Mouse (Mus musculus): ENCODE results near the gene Wipi2. TPM values are rescaled to one million over a fixed set of nuclear protein-coding genes. Genes with fewer than 3 reads are reported as not detected.

Wipi2 gene
- total and polyA plus RNA-seq, 3 experiments, result 10.9 to 42.8 (median 42.7) TPM

DNA sequence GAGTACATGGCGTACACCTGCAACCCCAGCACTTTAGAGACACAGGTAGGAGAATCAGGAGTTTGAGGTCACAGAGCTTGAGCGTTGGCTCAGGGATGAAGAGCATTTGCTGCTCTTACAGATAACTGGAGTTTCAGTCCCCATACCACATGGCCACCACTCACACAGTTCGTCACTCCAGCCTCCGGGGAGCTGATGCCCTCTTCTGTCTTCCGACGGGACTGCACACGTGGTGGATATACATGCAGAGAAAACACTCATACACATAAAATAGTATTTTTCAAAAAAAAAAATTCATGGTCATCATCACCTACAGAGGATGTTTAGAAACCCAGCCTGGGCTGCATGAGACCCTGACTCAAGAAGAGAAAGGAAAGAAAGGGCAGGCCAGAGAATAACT, 4.4 kb upstream of the Wipi2 start:
- no peak for ATAC-seq (ENCODE audit: extremely low read depth, insufficient number of reproducible peaks, low FRiP score, poor library complexity, severe bottlenecking)
- no peaks in the 10 kb centered on the region for H3K9me3 ChIP-seq (replicated peaks)
- no peaks in the 10 kb centered on the region for H3K36me3 ChIP-seq (replicated peaks)
- TF ChIP-seq GATA1 (IDR thresholded peaks at IDR 0.05; ENCODE audit: borderline replicate concordance, low read length) (no peak), GATA2 (IDR thresholded peaks at IDR 0.05; ENCODE audit: borderline replicate concordance, low read depth, low read length) (no peak), POLR2AphosphoS5 (IDR thresholded peaks at IDR 0.05; ENCODE audit: insufficient replicate concordance, low read depth, low read length) (no peak), CTCF (IDR thresholded peaks at IDR 0.05; ENCODE audit: low read depth, low read length) (no peak), TAL1 (conservative IDR thresholded peaks at IDR 0.05; ENCODE audit: low read depth, low read length) (no peak)
- no peak for DNase-seq (ENCODE audit: low spot score)
- peaks cover 49% of the 10 kb centered on the region for H3K27me3 ChIP-seq (ENCODE audit: insufficient read depth, low read length)
- peaks cover 10% of the 10 kb centered on the region; the same call in 1 of the 2 replicates for H3K4me1 ChIP-seq (ENCODE audit: insufficient read depth, low read depth, low read length)
- H3K4me3 ChIP-seq (ENCODE audit: low read depth, low read length), result no peak overlapping the region

DNA sequence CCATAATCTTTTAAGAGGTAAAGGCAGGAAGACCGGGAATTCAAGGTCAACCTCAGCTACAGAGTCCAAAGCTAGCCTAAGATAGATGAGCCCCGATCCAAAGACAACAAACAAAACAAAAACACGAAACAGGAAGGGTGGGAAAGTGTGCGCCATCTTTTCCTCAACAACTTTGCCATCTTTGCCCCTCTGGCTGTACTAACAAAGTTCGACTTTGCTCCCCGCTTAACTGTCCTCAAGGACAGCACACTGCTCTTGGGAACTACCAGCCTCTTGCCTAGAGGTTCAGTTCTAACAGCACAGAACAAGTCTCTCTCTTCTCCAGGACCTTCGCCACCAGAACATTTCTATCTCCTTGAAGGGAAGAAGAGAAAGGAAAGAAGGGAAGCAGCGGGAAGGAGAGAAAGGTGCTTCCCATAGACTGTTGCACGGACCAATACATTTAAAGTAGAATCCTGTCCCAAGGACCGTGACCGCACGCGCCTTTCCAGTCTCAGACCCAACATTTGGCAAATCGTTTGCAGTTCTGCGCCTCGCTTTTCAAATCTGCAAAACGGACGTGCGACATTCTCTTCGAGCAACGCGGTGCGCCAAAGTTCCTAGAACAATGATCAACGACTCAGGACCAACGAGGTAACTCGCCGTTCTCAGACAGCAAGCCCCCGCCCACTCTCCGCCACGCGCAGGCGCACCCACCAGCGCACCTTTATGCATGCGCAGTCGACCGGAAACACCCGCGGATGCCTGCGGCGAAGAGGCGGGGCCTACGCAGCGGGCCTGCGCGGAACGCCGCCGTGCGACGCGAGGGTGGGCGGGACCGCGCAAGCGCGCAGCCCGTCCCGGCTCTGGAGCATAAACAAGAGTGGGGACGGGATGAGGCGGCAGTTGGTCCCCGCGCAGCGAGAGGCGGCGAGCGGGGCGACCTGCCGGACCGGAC, 1.5 kb downstream of the Wipi2 start:
- ATAC-seq (ENCODE audit: extremely low read depth, insufficient number of reproducible peaks, low FRiP score, poor library complexity, severe bottlenecking), result peak; percentile 87
- TF ChIP-seq GATA2 (IDR thresholded peaks at IDR 0.05; ENCODE audit: borderline replicate concordance, low read depth, low read length) (no peak), TAL1 (conservative IDR thresholded peaks at IDR 0.05; ENCODE audit: low read depth, low read length) (no peak), GATA1 (IDR thresholded peaks at IDR 0.05; ENCODE audit: borderline replicate concordance, low read length) (no peak), CTCF (IDR thresholded peaks at IDR 0.05; ENCODE audit: low read depth, low read length) (no peak), POLR2AphosphoS5 (IDR thresholded peaks at IDR 0.05; ENCODE audit: insufficient replicate concordance, low read depth, low read length) (peak; percentile 72)
- Histone ChIP-seq H3K9me3 (replicated peaks) (no peaks in the 10 kb centered on the region), H3K27me3 (ENCODE audit: insufficient read depth, low read length) (peaks cover 11% of the 10 kb centered on the region), H3K36me3 (replicated peaks) (peaks cover 35% of the 10 kb centered on the region), H3K4me1 (ENCODE audit: insufficient read depth, low read depth, low read length) (peaks cover 33% of the 10 kb centered on the region), H3K4me3 (ENCODE audit: low read depth, low read length) (peak overlapping the region; percentile 99)
- DNase-seq (ENCODE audit: low spot score), result peak; percentile 91

DNA sequence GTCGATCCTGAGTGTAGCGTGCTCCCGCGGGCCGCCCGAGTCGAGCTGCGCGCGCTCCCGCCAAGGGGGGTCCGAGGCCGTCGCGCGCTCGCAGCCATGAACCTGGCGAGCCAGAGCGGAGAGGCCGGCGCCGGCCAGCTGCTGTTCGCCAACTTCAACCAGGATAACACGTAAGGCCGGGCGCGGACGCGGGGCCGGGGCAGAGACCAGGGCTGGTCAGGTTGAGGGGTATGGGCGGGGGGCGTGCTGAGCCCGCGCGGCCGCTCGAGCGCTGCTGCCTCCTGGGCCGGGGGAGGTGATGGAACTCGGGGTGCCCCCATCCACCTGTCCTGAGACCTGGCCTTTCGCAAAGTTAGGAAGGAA, 2.1 kb downstream of the Wipi2 start:
- H3K9me3 ChIP-seq (replicated peaks), result no peaks in the 10 kb centered on the region
- peaks cover 33% of the 10 kb centered on the region for H3K4me1 ChIP-seq (ENCODE audit: insufficient read depth, low read depth, low read length)
- ATAC-seq (ENCODE audit: extremely low read depth, insufficient number of reproducible peaks, low FRiP score, poor library complexity, severe bottlenecking), result no peak
- peaks cover 9% of the 10 kb centered on the region for H3K27me3 ChIP-seq (ENCODE audit: insufficient read depth, low read length)
- TF ChIP-seq GATA2 (IDR thresholded peaks at IDR 0.05; ENCODE audit: borderline replicate concordance, low read depth, low read length) (no peak), CTCF (IDR thresholded peaks at IDR 0.05; ENCODE audit: low read depth, low read length) (no peak), GATA1 (IDR thresholded peaks at IDR 0.05; ENCODE audit: borderline replicate concordance, low read length) (no peak), POLR2AphosphoS5 (IDR thresholded peaks at IDR 0.05; ENCODE audit: insufficient replicate concordance, low read depth, low read length) (no peak), TAL1 (conservative IDR thresholded peaks at IDR 0.05; ENCODE audit: low read depth, low read length) (no peak)
- peaks cover 41% of the 10 kb centered on the region for H3K36me3 ChIP-seq (replicated peaks)
- H3K4me3 ChIP-seq (ENCODE audit: low read depth, low read length), result peak overlapping the region; percentile 99
- DNase-seq (ENCODE audit: low spot score), result no peak

DNA sequence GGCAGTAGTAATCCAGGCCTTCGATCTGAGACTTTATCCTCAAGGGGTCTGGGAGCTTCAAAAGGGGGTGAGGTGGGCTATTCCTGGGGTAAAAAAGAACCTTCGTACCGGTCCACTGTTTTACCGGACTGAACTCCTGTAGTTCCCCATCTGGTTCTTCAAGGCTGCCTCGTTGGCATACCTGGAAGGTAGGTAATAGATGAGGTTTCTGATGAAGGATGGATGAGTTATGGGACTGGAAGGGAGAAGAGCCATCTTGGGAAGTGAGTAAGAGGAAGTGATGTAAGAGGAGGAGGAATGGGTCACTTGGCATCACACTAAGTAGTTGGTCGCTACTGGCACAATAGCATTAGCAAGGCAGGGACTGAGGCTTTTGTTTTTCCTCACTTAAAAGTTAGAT, 2.7 kb downstream of the Wipi2 start:
- ATAC-seq (ENCODE audit: extremely low read depth, insufficient number of reproducible peaks, low FRiP score, poor library complexity, severe bottlenecking) (0 out of 2 replicates have a peak, but pooled peaks have one; percentile 46), DNase-seq (ENCODE audit: low spot score) (peak; percentile 60)
- peaks cover 33% of the 10 kb centered on the region for H3K4me1 ChIP-seq (ENCODE audit: insufficient read depth, low read depth, low read length)
- peak overlapping the region; percentile 99 for H3K4me3 ChIP-seq (ENCODE audit: low read depth, low read length)
- peaks cover 9% of the 10 kb centered on the region for H3K27me3 ChIP-seq (ENCODE audit: insufficient read depth, low read length)
- no peak for TF ChIP-seq GATA2 (IDR thresholded peaks at IDR 0.05; ENCODE audit: borderline replicate concordance, low read depth, low read length)
- TF ChIP-seq TAL1 (conservative IDR thresholded peaks at IDR 0.05; ENCODE audit: low read depth, low read length), result no peak
- TF ChIP-seq CTCF (IDR thresholded peaks at IDR 0.05; ENCODE audit: low read depth, low read length), result no peak
- TF ChIP-seq POLR2AphosphoS5 (IDR thresholded peaks at IDR 0.05; ENCODE audit: insufficient replicate concordance, low read depth, low read length), result no peak
- TF ChIP-seq GATA1 (IDR thresholded peaks at IDR 0.05; ENCODE audit: borderline replicate concordance, low read length), result no peak
- H3K9me3 ChIP-seq (replicated peaks), result no peaks in the 10 kb centered on the region
- H3K36me3 ChIP-seq (replicated peaks), result peaks cover 47% of the 10 kb centered on the region

DNA sequence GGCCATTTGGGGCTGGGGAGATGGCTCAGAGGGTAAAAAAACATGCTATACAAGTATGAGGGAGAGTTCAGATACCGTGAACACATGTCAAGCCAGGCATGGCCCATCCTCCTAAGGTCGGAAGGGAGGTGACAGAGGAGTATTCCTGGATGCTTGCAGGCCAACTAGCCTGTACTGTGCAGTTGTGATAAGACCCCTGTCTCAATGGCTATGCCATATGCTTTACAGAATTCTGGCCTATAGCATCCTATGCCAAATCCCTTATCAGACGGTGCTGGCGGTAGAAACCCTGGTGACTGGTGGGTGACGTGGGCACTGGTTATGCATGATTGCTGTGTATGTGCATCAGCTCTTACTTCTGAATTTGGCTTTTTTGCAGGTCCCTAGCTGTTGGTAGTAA, 10.3 kb downstream of the Wipi2 start:
- Histone ChIP-seq H3K4me1 (ENCODE audit: insufficient read depth, low read depth, low read length) (peaks cover 7% of the 10 kb centered on the region), H3K4me3 (ENCODE audit: low read depth, low read length) (no peak overlapping the region), H3K27me3 (ENCODE audit: insufficient read depth, low read length) (no peaks in the 10 kb centered on the region), H3K36me3 (replicated peaks) (peaks cover 100% of the 10 kb centered on the region), H3K9me3 (replicated peaks) (no peaks in the 10 kb centered on the region)
- DNase-seq (ENCODE audit: low spot score) (no peak), ATAC-seq (ENCODE audit: extremely low read depth, insufficient number of reproducible peaks, low FRiP score, poor library complexity, severe bottlenecking) (no peak)
- TF ChIP-seq TAL1 (conservative IDR thresholded peaks at IDR 0.05; ENCODE audit: low read depth, low read length) (no peak), CTCF (IDR thresholded peaks at IDR 0.05; ENCODE audit: low read depth, low read length) (no peak), POLR2AphosphoS5 (IDR thresholded peaks at IDR 0.05; ENCODE audit: insufficient replicate concordance, low read depth, low read length) (no peak), GATA2 (IDR thresholded peaks at IDR 0.05; ENCODE audit: borderline replicate concordance, low read depth, low read length) (no peak), GATA1 (IDR thresholded peaks at IDR 0.05; ENCODE audit: borderline replicate concordance, low read length) (no peak)

DNA sequence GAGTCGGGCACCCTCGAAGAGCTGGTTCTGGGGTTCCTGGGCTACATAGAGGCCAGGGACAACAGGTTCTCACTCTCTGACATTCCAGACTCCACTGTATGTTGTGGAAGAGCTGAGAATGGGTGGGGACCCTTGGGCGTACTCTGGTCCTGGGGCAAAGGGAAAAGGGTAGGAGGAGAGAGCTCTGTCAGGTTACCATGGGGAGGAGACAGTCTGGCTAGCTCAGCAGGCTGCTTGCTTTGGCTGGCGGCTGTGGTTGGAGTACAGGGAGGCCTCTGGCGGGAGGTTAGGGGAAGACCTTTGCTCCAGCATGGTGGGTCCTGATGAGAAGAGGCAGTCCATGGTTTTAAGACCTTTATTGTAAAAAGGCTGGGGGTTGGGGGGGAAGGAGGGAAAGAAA, 12.6 kb downstream of the Wipi2 start:
- Histone ChIP-seq H3K27me3 (ENCODE audit: insufficient read depth, low read length) (no peaks in the 10 kb centered on the region), H3K36me3 (replicated peaks) (peaks cover 82% of the 10 kb centered on the region), H3K4me1 (ENCODE audit: insufficient read depth, low read depth, low read length) (peaks cover 7% of the 10 kb centered on the region), H3K4me3 (ENCODE audit: low read depth, low read length) (no peak overlapping the region), H3K9me3 (replicated peaks) (no peaks in the 10 kb centered on the region)
- TF ChIP-seq CTCF (IDR thresholded peaks at IDR 0.05; ENCODE audit: low read depth, low read length) (no peak), GATA1 (IDR thresholded peaks at IDR 0.05; ENCODE audit: borderline replicate concordance, low read length) (no peak), POLR2AphosphoS5 (IDR thresholded peaks at IDR 0.05; ENCODE audit: insufficient replicate concordance, low read depth, low read length) (no peak), TAL1 (conservative IDR thresholded peaks at IDR 0.05; ENCODE audit: low read depth, low read length) (no peak), GATA2 (IDR thresholded peaks at IDR 0.05; ENCODE audit: borderline replicate concordance, low read depth, low read length) (no peak)
- DNase-seq (ENCODE audit: low spot score) (no peak), ATAC-seq (ENCODE audit: extremely low read depth, insufficient number of reproducible peaks, low FRiP score, poor library complexity, severe bottlenecking) (no peak)
